In the genomic region with DNA sequence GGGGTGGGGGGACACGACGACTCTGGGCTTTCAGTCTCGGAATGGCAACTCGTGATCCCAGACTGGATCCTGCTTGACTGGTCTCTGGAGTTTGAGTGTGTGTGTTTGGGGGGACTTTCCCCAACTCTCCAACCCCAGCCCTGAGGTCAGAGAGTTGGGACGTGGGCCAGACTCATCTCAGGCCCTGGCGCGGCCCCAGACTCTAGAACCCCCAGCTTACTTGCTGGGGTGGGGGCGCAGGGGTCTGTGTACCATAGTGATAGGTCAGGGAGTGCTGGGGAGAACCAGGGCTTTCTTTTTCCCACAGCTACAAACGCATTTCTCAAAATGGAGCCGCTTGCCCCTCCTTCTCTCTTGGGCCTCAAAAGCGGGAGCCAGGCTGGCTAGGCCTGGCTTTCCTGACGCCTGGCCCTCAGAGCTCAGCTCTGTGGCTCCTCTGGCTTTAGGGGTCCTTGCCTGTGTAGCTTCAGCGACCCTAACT, we compare ENCODE assay signal across 7 mouse cellular contexts. TPM values are rescaled to one million over a fixed set of nuclear protein-coding genes. Genes with fewer than 3 reads are reported as not detected.
DNase-seq lines count a peak whose midpoint lies in the region; ATAC-seq and TF ChIP-seq lines count a peak whose summit lies in the region.

No protein-coding gene starts in this region.

- peak overlapping the region; percentile 64 for H3K4me2 ChIP-seq in forebrain, postnatal 0 days (ENCODE audit: low read depth)
- H3K4me2 ChIP-seq in kidney, embryonic 14.5 days (replicated peaks; ENCODE audit: low read depth, low read length) = peak overlapping the region; percentile 96

- H3K4me3 ChIP-seq in E14TG2a.4 (replicated peaks; ENCODE audit: low read length) = peak overlapping the region; percentile 75
- H3K4me3 ChIP-seq in bone marrow, adult 2 months (replicated peaks; ENCODE audit: control insufficient read depth, low read depth, low read length) = peak overlapping the region; percentile 47
- peak overlapping the region; percentile 76 for H3K4me3 ChIP-seq in forebrain, postnatal 0 days (ENCODE audit: low read depth, low read length)
- peak overlapping the region; percentile 80 for H3K4me3 ChIP-seq in kidney, embryonic 14.5 days (ENCODE audit: low read length)
- peak overlapping the region; percentile 87 for H3K4me3 ChIP-seq in midbrain, embryonic 10.5 days

- TF ChIP-seq CTCF in E14TG2a.4 (conservative IDR thresholded peaks at IDR 0.05; ENCODE audit: low read length) = no peak
- no peak for TF ChIP-seq CTCF in bone marrow, adult 2 months (IDR thresholded peaks at IDR 0.05; ENCODE audit: control insufficient read depth, insufficient read depth, low read length)
- no peak for TF ChIP-seq CTCF in forebrain, postnatal 0 days (IDR thresholded peaks at IDR 0.05; ENCODE audit: low read depth)

- H3K36me3 ChIP-seq in E14TG2a.4 (ENCODE audit: insufficient read depth, low read length) = peaks cover 20% of the 10 kb centered on the region
- H3K36me3 ChIP-seq in forebrain, postnatal 0 days (ENCODE audit: insufficient read depth) = no peaks in the 10 kb centered on the region
- H3K36me3 ChIP-seq in kidney, embryonic 14.5 days (ENCODE audit: control insufficient read depth, insufficient read depth, low read length) = peaks cover 21% of the 10 kb centered on the region
- peaks cover 38% of the 10 kb centered on the region for H3K36me3 ChIP-seq in midbrain, embryonic 10.5 days

- 10% methylated on average over 12 of the region's 13 CpGs for WGBS in bone marrow, adult 2 months
- 3% methylated on average over 12 of the region's 13 CpGs for WGBS in forebrain, postnatal 0 days
- WGBS in kidney, embryonic 14.5 days = 3% methylated on average over 13 of the region's 13 CpGs
- WGBS in midbrain, embryonic 10.5 days = 1% methylated on average over 12 of the region's 13 CpGs

- peak; percentile 35 for DNase-seq in forebrain, postnatal 0 days
- DNase-seq in midbrain, embryonic 10.5 days (ENCODE audit: low spot score) = peak; percentile 57
- DNase-seq in ovary, postnatal 14 days (ENCODE audit: low spot score) = no peak
- DNase-seq in T-cell, adult 2 months (ENCODE audit: low spot score) = no peak

- peaks cover 67% of the 10 kb centered on the region for H3K4me1 ChIP-seq in E14TG2a.4 (replicated peaks; ENCODE audit: low read depth, low read length)
- peaks cover 2% of the 10 kb centered on the region for H3K4me1 ChIP-seq in bone marrow, adult 2 months (ENCODE audit: control insufficient read depth, insufficient read depth, low read length)
- peaks cover 22% of the 10 kb centered on the region for H3K4me1 ChIP-seq in forebrain, postnatal 0 days (ENCODE audit: insufficient read depth)
- peaks cover 58% of the 10 kb centered on the region for H3K4me1 ChIP-seq in kidney, embryonic 14.5 days (ENCODE audit: control insufficient read depth, insufficient read depth, low read length)
- peaks cover 80% of the 10 kb centered on the region for H3K4me1 ChIP-seq in midbrain, embryonic 10.5 days

- no peak for ATAC-seq in forebrain, postnatal 0 days
- ATAC-seq in kidney, embryonic 14.5 days (ENCODE audit: low FRiP score, low TSS enrichment) = peak; percentile 1; the same call in 1 of the 2 replicates

- peaks cover 10% of the 10 kb centered on the region for H3K27me3 ChIP-seq in E14TG2a.4 (ENCODE audit: insufficient read depth, low read length)
- peaks cover 4% of the 10 kb centered on the region; the same call in 1 of the 2 replicates for H3K27me3 ChIP-seq in forebrain, postnatal 0 days (ENCODE audit: insufficient read depth, low read length)
- H3K27me3 ChIP-seq in kidney, embryonic 14.5 days (ENCODE audit: control insufficient read depth, insufficient read depth, low read length) = no peaks in the 10 kb centered on the region
- no peaks in the 10 kb centered on the region for H3K27me3 ChIP-seq in midbrain, embryonic 10.5 days (ENCODE audit: low read depth, poor library complexity, severe bottlenecking)

- no peak for TF ChIP-seq POLR2A in bone marrow, adult 2 months (IDR thresholded peaks at IDR 0.05; ENCODE audit: borderline replicate concordance, control insufficient read depth, low read depth, low read length)

- peak overlapping the region; percentile 59 for H3K9ac ChIP-seq in forebrain, postnatal 0 days
- H3K9ac ChIP-seq in kidney, embryonic 14.5 days (ENCODE audit: low read depth, low read length) = peak overlapping the region; percentile 85

- H3K27ac ChIP-seq in bone marrow, adult 2 months (ENCODE audit: control insufficient read depth, insufficient read depth, low read depth, low read length, poor library complexity) = peak overlapping the region; percentile 41; the same call in 1 of the 2 replicates
- H3K27ac ChIP-seq in forebrain, postnatal 0 days (ENCODE audit: low read depth, low read length) = peak overlapping the region; percentile 84
- peak overlapping the region; percentile 100 for H3K27ac ChIP-seq in kidney, embryonic 14.5 days (ENCODE audit: low read depth, low read length)
- H3K27ac ChIP-seq in midbrain, embryonic 10.5 days (replicated peaks) = peak overlapping the region; percentile 99

- no peaks in the 10 kb centered on the region for H3K9me3 ChIP-seq in E14TG2a.4 (ENCODE audit: low read length)
- H3K9me3 ChIP-seq in forebrain, postnatal 0 days (ENCODE audit: low read length) = no peaks in the 10 kb centered on the region
- no peaks in the 10 kb centered on the region for H3K9me3 ChIP-seq in kidney, embryonic 14.5 days (ENCODE audit: control insufficient read depth, low read length)
- no peaks in the 10 kb centered on the region for H3K9me3 ChIP-seq in midbrain, embryonic 10.5 days (replicated peaks)

RNA-seq across cellular contexts. Expression of a gene that starts 4.2 kb away (rescaled TPM):
- 3.1 and 11.2 TPM in 2 replicates for polyA plus RNA-seq in bone marrow, adult 2 months (2011; ENCODE audit: insufficient read depth, insufficient read length, low replicate concordance, missing spikeins)
- 26.6 and 29.3 TPM in 2 replicates for total RNA-seq in forebrain, postnatal 0 days (2014; rRNA removed)
- 14.6 and 15.0 TPM in 2 replicates for polyA plus RNA-seq in forebrain, postnatal 0 days (2015; fragmentation: Nextera tagmentation; extraction: Ambion mirVana)
- 59.1 and 68.2 TPM in 2 replicates for polyA plus RNA-seq in kidney, embryonic 14.5 days (2014; fragmentation: Nextera tagmentation; extraction: Ambion mirVana)
- 55.1 and 58.4 TPM in 2 replicates for polyA plus RNA-seq in midbrain, embryonic 10.5 days (2016; fragmentation: Nextera tagmentation; extraction: Ambion mirVana)

RNA-seq across cellular contexts. Expression of a gene that starts 12.1 kb away (rescaled TPM):
- polyA plus RNA-seq in bone marrow, adult 2 months (2011; ENCODE audit: insufficient read depth, insufficient read length, low replicate concordance, missing spikeins) = 18.7 and 23.9 TPM in 2 replicates
- total RNA-seq in forebrain, postnatal 0 days (2014; rRNA removed) = 60.6 and 62.2 TPM in 2 replicates
- polyA plus RNA-seq in forebrain, postnatal 0 days (2015; fragmentation: Nextera tagmentation; extraction: Ambion mirVana) = 85.7 and 99.2 TPM in 2 replicates
- polyA plus RNA-seq in kidney, embryonic 14.5 days (2014; fragmentation: Nextera tagmentation; extraction: Ambion mirVana) = 69.9 and 83.2 TPM in 2 replicates
- 71.6 and 72.9 TPM in 2 replicates for polyA plus RNA-seq in midbrain, embryonic 10.5 days (2016; fragmentation: Nextera tagmentation; extraction: Ambion mirVana)

RNA-seq across cellular contexts. Expression of a gene that starts 12.9 kb away (rescaled TPM):
- 6.2 and 13.5 TPM in 2 replicates for polyA plus RNA-seq in bone marrow, adult 2 months (2011; ENCODE audit: insufficient read depth, insufficient read length, low replicate concordance, missing spikeins)
- total RNA-seq in forebrain, postnatal 0 days (2014; rRNA removed) = 7.7 and 8.6 TPM in 2 replicates
- polyA plus RNA-seq in forebrain, postnatal 0 days (2015; fragmentation: Nextera tagmentation; extraction: Ambion mirVana) = 8.8 and 10.8 TPM in 2 replicates
- polyA plus RNA-seq in kidney, embryonic 14.5 days (2014; fragmentation: Nextera tagmentation; extraction: Ambion mirVana) = 19.6 and 19.9 TPM in 2 replicates
- polyA plus RNA-seq in midbrain, embryonic 10.5 days (2016; fragmentation: Nextera tagmentation; extraction: Ambion mirVana) = 31.4 and 33.6 TPM in 2 replicates

RNA-seq across cellular contexts. Expression of a gene that starts 27.1 kb away (rescaled TPM):
- not detected in 2 replicates for polyA plus RNA-seq in bone marrow, adult 2 months (2011; ENCODE audit: insufficient read depth, insufficient read length, low replicate concordance, missing spikeins)
- 5.2 and 6.4 TPM in 2 replicates for total RNA-seq in forebrain, postnatal 0 days (2014; rRNA removed)
- 1.6 and 1.9 TPM in 2 replicates for polyA plus RNA-seq in forebrain, postnatal 0 days (2015; fragmentation: Nextera tagmentation; extraction: Ambion mirVana)
- polyA plus RNA-seq in kidney, embryonic 14.5 days (2014; fragmentation: Nextera tagmentation; extraction: Ambion mirVana) = 1.3 and 1.4 TPM in 2 replicates
- polyA plus RNA-seq in midbrain, embryonic 10.5 days (2016; fragmentation: Nextera tagmentation; extraction: Ambion mirVana) = 0.19 and 0.34 TPM in 2 replicates

RNA-seq across cellular contexts. Expression of a gene that starts 28.9 kb away (rescaled TPM):
- polyA plus RNA-seq in bone marrow, adult 2 months (2011; ENCODE audit: insufficient read depth, insufficient read length, low replicate concordance, missing spikeins) = 8.1 and 13.5 TPM in 2 replicates
- 50.7 and 53.1 TPM in 2 replicates for total RNA-seq in forebrain, postnatal 0 days (2014; rRNA removed)
- polyA plus RNA-seq in forebrain, postnatal 0 days (2015; fragmentation: Nextera tagmentation; extraction: Ambion mirVana) = 93.3 and 106 TPM in 2 replicates
- polyA plus RNA-seq in kidney, embryonic 14.5 days (2014; fragmentation: Nextera tagmentation; extraction: Ambion mirVana) = 11.0 and 18.3 TPM in 2 replicates
- 8.3 and 15.3 TPM in 2 replicates for polyA plus RNA-seq in midbrain, embryonic 10.5 days (2016; fragmentation: Nextera tagmentation; extraction: Ambion mirVana)

Comparison
In these comparisons a context has a peak if more than half of its experiments do, and no peak if none do; other contexts are left out.
1. H3K27ac ChIP-seq: peak in every context shown above with its lines; median percentile 100 in kidney, embryonic 14.5 days; 99 in midbrain, embryonic 10.5 days; 84 in forebrain, postnatal 0 days; 41 in bone marrow, adult 2 months.
2. DNase-seq: peak in forebrain, postnatal 0 days (single experiment) and midbrain, embryonic 10.5 days (single experiment); none in ovary, postnatal 14 days (single experiment) and T-cell, adult 2 months (single experiment).
3. Peak in every context shown above with its lines, with median percentiles within 50 percentile points of each other: H3K4me3 ChIP-seq.